Mouse (Mus musculus): ENCODE measurements around the gene Gm30083. TPM values are rescaled to one million over a fixed set of nuclear protein-coding genes. Genes with fewer than 3 reads are reported as not detected.

The Gm30083 gene
- total RNA-seq, 2 experiments from 2014 or later: not detected

GRCm38 (mm10) chr14:33952233-33952981, 62.6 kb downstream of the Gm30083 start:
- no peak for DNase-seq
- peak; percentile 3; the same call in 1 of the 2 replicates for TF ChIP-seq CTCF (IDR thresholded peaks at IDR 0.05)
- Histone ChIP-seq H3K4me3 (no peak overlapping the region), H3K27ac (no peak overlapping the region)
- intact Hi-C loops (cut with DNase I): no loop called here

- no peak overlapping the region for H3K4me3 ChIP-seq
- no peak for DNase-seq
- intact Hi-C loops (cut with DNase I): no loop called here
- TF ChIP-seq CTCF (IDR thresholded peaks at IDR 0.05): no peak
- no peak overlapping the region for H3K27ac ChIP-seq
Observed at GRCm38 (mm10) chr14:33946125-33946524, 68.9 kb downstream of the Gm30083 start.

GRCm38 (mm10) chr14:33942222-33942621, 72.8 kb downstream of the Gm30083 start:
- intact Hi-C loops (cut with DNase I): no loop called here
- TF ChIP-seq CTCF (IDR thresholded peaks at IDR 0.05): no peak
- Histone ChIP-seq H3K4me3 (no peak overlapping the region), H3K27ac (no peak overlapping the region)
- no peak for DNase-seq

GRCm38 (mm10) chr14:33940739-33941138, 74.2 kb downstream of the Gm30083 start, which contains the start of gene Gdf2:
Gene Gdf2 (plus strand): TSS chr14:33941039.
- intact Hi-C loops (cut with DNase I): no loop called here
- Histone ChIP-seq H3K27ac (no peak within 1 kb of the TSS), H3K4me3 (no peak within 1 kb of the TSS)
- TF ChIP-seq CTCF (IDR thresholded peaks at IDR 0.05): no peak
- no peak for DNase-seq

GRCm38 (mm10) chr14:33939117-33939516, 75.9 kb downstream of the Gm30083 start:
- DNase-seq: peak; percentile 63
- H3K27ac ChIP-seq: no peak overlapping the region
- TF ChIP-seq CTCF (IDR thresholded peaks at IDR 0.05): peak; percentile 75
- peak overlapping the region; percentile 38 for H3K4me3 ChIP-seq
- intact Hi-C loops (cut with DNase I): no loop called here

Other genes starting within 250 kb of the Gm30083 start
- 1 to 10 TPM; 1.1 to 1.9 TPM for gene Gdf10, start 91.6 kb downstream of the Gm30083 start, total RNA-seq (2021)
- gene Gdf2, start 74.1 kb downstream of the Gm30083 start, total RNA-seq (2021): not detected
- gene Rbp3, start 61.2 kb downstream of the Gm30083 start, total RNA-seq (2021): not detected
- gene Zfp488, start 36.4 kb downstream of the Gm30083 start, total RNA-seq (2021): not detected
- gene Gm5460, start 1.6 kb upstream of the Gm30083 start, total RNA-seq (2021): not detected
- not detected for gene Antxrl, start 37.5 kb upstream of the Gm30083 start, total RNA-seq (2021)
- gene Anxa8, start 70.8 kb upstream of the Gm30083 start, total RNA-seq (2021): 1 to 10 TPM; 1.1 TPM
- not detected for gene A630023A22Rik, start 87.6 kb upstream of the Gm30083 start, total RNA-seq (2021)
- gene Npy4r, start 137.3 kb upstream of the Gm30083 start, total RNA-seq (2021): under 1 TPM in 1 of 2 experiments, not detected in 1; 0.06 TPM
- under 1 TPM; 0.03 to 0.23 TPM for gene Gprin2, start 186.5 kb upstream of the Gm30083 start, total RNA-seq (2021)
- under 1 TPM; 0.47 to 0.71 TPM for gene Syt15, start 204.4 kb upstream of the Gm30083 start, total RNA-seq (2021)

Measured in gastrocnemius, adult 2 months (tissue).